Mouse (Mus musculus) ES-E14 (cell line): ENCODE data around the gene Man1c1.

Experiments
- CHD2 ChIP-seq: IDR thresholded peaks from 2 replicates; pipeline ENCODE4 v1.6.1; 2014; ENCODE audit warnings: mild to moderate bottlenecking, low read depth, low read length, inconsistent platforms
- HCFC1 ChIP-seq: IDR thresholded peaks from 2 replicates; pipeline ENCODE4 v1.6.1; 2012; ENCODE audit warnings: low read length, inconsistent platforms, borderline replicate concordance; ENCODE audit not compliant: insufficient read depth
- MAFK ChIP-seq: IDR thresholded peaks from 2 replicates; pipeline ENCODE4 v1.6.1; 2014; ENCODE audit warnings: mild to moderate bottlenecking, low read depth, low read length, inconsistent platforms; ENCODE audit not compliant: insufficient read depth
- ZC3H11A ChIP-seq: IDR thresholded peaks from 2 replicates; pipeline ENCODE4 v1.6.1; 2012; ENCODE audit warnings: low read depth, mild to moderate bottlenecking, inconsistent platforms, low read length, borderline replicate concordance
- ZNF384 ChIP-seq: IDR thresholded peaks from 2 replicates; pipeline ENCODE4 v1.6.1; 2012; ENCODE audit warnings: low read depth, low read length, inconsistent platforms

DNA sequence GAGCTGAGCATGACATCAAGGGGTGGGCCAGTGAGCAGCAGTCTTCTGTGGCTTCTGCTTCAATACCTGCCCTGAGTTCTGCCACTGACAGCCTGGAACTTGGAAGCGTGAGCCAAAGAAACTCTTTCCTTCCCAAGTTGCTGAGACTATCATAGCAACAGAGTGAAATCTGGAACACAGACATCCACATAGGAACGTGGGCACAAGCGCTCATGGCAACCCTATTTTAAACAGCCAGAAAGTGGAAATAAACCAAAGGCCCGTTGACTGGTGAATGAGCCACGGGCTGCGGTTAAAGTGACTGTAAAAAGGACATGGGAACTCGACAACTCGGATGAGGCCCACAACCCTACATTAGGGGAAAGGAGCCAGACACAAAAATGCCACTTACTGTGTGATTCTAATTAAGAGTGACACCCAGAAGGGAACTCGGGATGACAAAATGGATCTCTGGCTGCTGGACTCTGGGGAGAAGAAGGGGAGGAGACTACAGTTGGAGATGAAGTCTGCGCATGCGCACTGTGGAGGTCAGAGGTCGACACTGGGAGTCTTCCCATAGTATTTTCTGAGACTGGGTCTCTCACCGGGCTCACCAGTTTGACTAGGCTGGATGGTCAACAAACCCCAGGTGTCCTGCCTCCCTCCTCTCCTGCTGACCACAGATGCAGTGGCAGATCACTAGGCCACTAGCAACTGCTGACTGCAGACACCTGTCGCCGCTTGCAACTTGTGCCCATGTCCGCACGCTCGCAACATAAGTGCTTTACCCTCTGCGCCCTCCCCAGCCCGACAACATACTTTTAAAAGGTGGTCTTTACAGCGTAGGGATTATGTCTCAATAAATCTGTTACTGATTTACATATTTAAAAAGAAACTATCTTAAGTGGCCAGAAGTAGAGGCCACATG lies 58.8 kb downstream of the Man1c1 start:
- TF ChIP-seq ZC3H11A (no peak), ZNF384 (no peak), HCFC1 (no peak), CHD2 (no peak), MAFK (no peak)
